Mouse (Mus musculus) liver, adult 2 months (tissue): ENCODE results near the gene P3h1.

Experiments
- CTCF ChIP-seq: fragments of 200-500 bp; IDR thresholded peaks from 2 replicates; pipeline ENCODE4 v1.5.1; 2011; ENCODE audit warnings: low read depth, low read length, control low read depth
- POLR2A ChIP-seq: fragments of 200-500 bp; IDR thresholded peaks from 2 replicates; pipeline ENCODE4 v1.6.1; 2011; ENCODE audit warnings: low read length, control low read depth; ENCODE audit not compliant: insufficient read depth; ENCODE audit errors: extremely low read depth

- TF ChIP-seq CTCF (no peak), POLR2A (no peak)
Measured at GRCm38 (mm10) chr4:119192757-119193156, 40.0 kb upstream of the P3h1 start.
